Mouse (Mus musculus) frontal cortex, postnatal 36 days (tissue): Measurements from ENCODE around the gene Neo1.
"Not testable (repeated sequence)": the region's sequence is repeated elsewhere in the genome, so short reads cannot be mapped to it uniquely, and the experiment has no call there.

Source experiments
- DNase-seq, 2 experiments: peaks; one replicate each; pipeline ENCODE4 v3.0.0; 2022; ENCODE audit warnings: low spot score in 2 of 2

The Neo1 gene

GRCm38 (mm10) chr9:58989255-58989928 lies 46.8 kb downstream of the Neo1 start:
- no peak for DNase-seq

GRCm38 (mm10) chr9:58979034-58979433 lies 57.2 kb downstream of the Neo1 start:
- no peak for DNase-seq

GRCm38 (mm10) chr9:58971154-58971553 lies 65.1 kb downstream of the Neo1 start:
- not testable (repeated sequence) for DNase-seq

GRCm38 (mm10) chr9:58967371-58967770 lies 68.9 kb downstream of the Neo1 start:
- DNase-seq, result no peak

- no peak for DNase-seq
These were observed 80.7 kb downstream of the Neo1 start for GRCm38 (mm10) chr9:58955507-58955906.

GRCm38 (mm10) chr9:58945910-58946309 lies 90.3 kb downstream of the Neo1 start:
- DNase-seq, result not testable (repeated sequence)

- no peak for DNase-seq
These were observed 101.5 kb downstream of the Neo1 start for GRCm38 (mm10) chr9:58934776-58935175.

GRCm38 (mm10) chr9:58928103-58928502 lies 108.1 kb downstream of the Neo1 start:
- DNase-seq, result peak in 1 of 2 experiments; percentile 52

- DNase-seq, result peak; percentile 41 to 58
These were observed 133.2 kb downstream of the Neo1 start for GRCm38 (mm10) chr9:58902869-58903585.

- no peak for DNase-seq
These were observed 136.6 kb downstream of the Neo1 start for GRCm38 (mm10) chr9:58899602-58900001.

GRCm38 (mm10) chr9:58891840-58892640 lies 144.2 kb downstream of the Neo1 start:
- DNase-seq, result no peak

GRCm38 (mm10) chr9:58890893-58891292 lies 145.3 kb downstream of the Neo1 start:
- DNase-seq, result no peak

- no peak for DNase-seq
These were observed 146.3 kb downstream of the Neo1 start for GRCm38 (mm10) chr9:58889782-58890448.

- DNase-seq, result no peak
These were observed 153.6 kb downstream of the Neo1 start for GRCm38 (mm10) chr9:58882686-58883085.

- DNase-seq, result no peak
These were observed 156.4 kb downstream of the Neo1 start for GRCm38 (mm10) chr9:58879836-58880235.

- no peak for DNase-seq
These were observed 159.2 kb downstream of the Neo1 start for GRCm38 (mm10) chr9:58876946-58877625.

GRCm38 (mm10) chr9:58875439-58875838 lies 160.8 kb downstream of the Neo1 start:
- no peak for DNase-seq

GRCm38 (mm10) chr9:58874354-58874753 lies 161.9 kb downstream of the Neo1 start:
- no peak for DNase-seq

- peak; percentile 68 to 81 for DNase-seq
These were observed 162.5 kb downstream of the Neo1 start for GRCm38 (mm10) chr9:58873541-58874324.

- DNase-seq, result no peak
These were observed 165.1 kb downstream of the Neo1 start for GRCm38 (mm10) chr9:58871141-58871540.
